Mouse (Mus musculus) embryonic facial prominence, embryonic 14.5 days (tissue): ENCODE measurements around the gene Plaur. TPM values are rescaled to one million over a fixed set of nuclear protein-coding genes. Genes with fewer than 3 reads are reported as not detected.
"Not testable (repeated sequence)": the region's sequence is repeated elsewhere in the genome, so short reads cannot be mapped to it uniquely, and the experiment has no call there.

ENCODE experiments used
- ATAC-seq: fragments of 200-750 bp; cut with Nextera tagmentation; 2 replicates; pipeline ENCODE4 v1.8.0; 2017; ENCODE audit warnings: low read depth, moderate number of reproducible peaks, moderate TSS enrichment
- DNase-seq: peaks from one replicate; pipeline ENCODE4 v3.0.0-alpha.2; 2015; ENCODE audit warnings: low spot score
- H3K27ac ChIP-seq: fragments of 300-500 bp; sonication (generic); replicated peaks from 2 replicates; pipeline ENCODE4 v1.5.1; 2014; ENCODE audit warnings: low read depth, mild to moderate bottlenecking, low read length, moderate library complexity
- H3K27me3 ChIP-seq: fragments of 300-500 bp; sonication (generic); replicated peaks from 2 replicates; pipeline ENCODE4 v1.6.1; 2014; ENCODE audit warnings: low read length; ENCODE audit not compliant: control insufficient read depth, insufficient read depth
- H3K36me3 ChIP-seq: fragments of 300-500 bp; sonication (generic); 2 replicates; pipeline ENCODE4 v1.6.1; 2014; ENCODE audit warnings: low read length, mixed read lengths; ENCODE audit not compliant: control insufficient read depth, insufficient read depth
- H3K4me1 ChIP-seq: fragments of 300-500 bp; sonication (generic); 2 replicates; pipeline ENCODE4 v1.6.1; 2014; ENCODE audit warnings: antibody characterized with exemption, low read length; ENCODE audit not compliant: control insufficient read depth, insufficient read depth
- H3K4me2 ChIP-seq: fragments of 300-500 bp; sonication (generic); 2 replicates; pipeline ENCODE4 v1.6.1; 2014; ENCODE audit warnings: low read depth, mild to moderate bottlenecking, low read length, moderate library complexity, mixed read lengths
- H3K4me3 ChIP-seq: fragments of 300-500 bp; sonication (generic); 2 replicates; pipeline ENCODE4 v1.5.1; 2014; ENCODE audit warnings: low read depth, mild to moderate bottlenecking, low read length
- H3K9ac ChIP-seq: fragments of 300-500 bp; sonication (generic); 2 replicates; pipeline ENCODE4 v1.6.1; 2014; ENCODE audit warnings: low read depth, mild to moderate bottlenecking, low read length, moderate library complexity, mixed read lengths
- H3K9me3 ChIP-seq: fragments of 300-500 bp; sonication (generic); 2 replicates; pipeline ENCODE4 v1.6.1; 2016; ENCODE audit warnings: low read length; ENCODE audit not compliant: control insufficient read depth
- WGBS: fragments of 180-500 bp; shearing (Covaris S2); extraction: QIAGEN DNeasy Blood & Tissue Kit; methylation state at CpG from one replicate; pipeline ENCODE4 v1.1.7; 2014; 5-methylcytosine and 5-hydroxymethylcytosine counted together
- polyA plus RNA-seq: library from polyadenylated mRNA; unstranded; fragments of >200 nt; fragmentation: Nextera tagmentation; extraction: Ambion mirVana; gene quantifications from 2 replicates; pipeline ENCODE4 v1.2.1, GENCODE M21; 2014

Gene Plaur
- polyA plus RNA-seq, 1 experiment from 2014 or later: 12.2 TPM

DNA sequence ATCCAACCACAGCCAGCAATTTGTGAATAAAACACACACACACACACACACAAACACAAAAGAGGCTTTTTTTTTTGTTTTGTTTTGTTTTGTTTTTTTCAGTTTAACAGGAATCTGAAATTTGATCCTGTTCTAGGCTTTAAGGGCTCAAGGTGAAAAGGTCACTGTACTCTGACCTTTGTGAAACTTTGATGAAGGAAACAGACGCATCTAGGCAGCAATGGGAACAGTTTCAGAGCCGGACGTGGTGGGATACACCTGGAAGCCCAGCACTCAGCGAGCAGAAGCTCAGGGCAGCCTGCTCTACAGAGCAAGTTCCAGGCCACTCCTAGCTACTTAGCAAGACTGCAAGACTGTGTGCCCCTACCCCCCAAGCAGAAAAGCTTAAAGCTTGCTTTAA is 42.6 kb downstream of the Plaur start:
- no peak for DNase-seq
- no peak overlapping the region for H3K4me2 ChIP-seq

DNA sequence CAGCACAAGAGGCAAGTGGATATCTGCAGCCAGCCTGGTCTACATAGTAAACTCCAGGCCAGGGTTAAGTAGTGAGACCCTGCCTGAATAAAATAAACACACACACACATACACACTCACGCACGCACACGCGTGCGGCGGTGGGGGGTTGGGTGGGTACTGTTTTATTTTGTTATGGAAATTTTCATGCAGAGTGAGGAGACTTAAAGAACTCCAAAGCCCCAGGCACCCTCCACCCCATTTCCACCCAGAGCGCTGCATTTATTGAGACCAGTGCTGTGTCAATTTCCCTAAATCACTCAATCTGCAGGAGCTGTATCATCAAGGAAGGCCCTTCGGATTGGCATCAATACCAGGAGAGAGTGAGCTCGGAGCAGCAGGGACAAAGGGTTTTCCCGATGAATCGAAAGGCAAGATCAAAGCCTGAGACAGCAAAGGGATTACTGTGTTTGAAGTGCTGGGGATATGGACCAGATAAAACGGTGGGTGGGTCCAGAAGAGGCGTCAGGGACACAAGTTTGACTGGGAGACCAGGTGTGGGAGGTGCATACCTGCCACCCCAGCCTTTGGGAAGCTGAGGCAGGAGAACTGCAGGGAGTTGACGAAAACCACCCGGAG is 43.3 kb downstream of the Plaur start:
- Histone ChIP-seq H3K9me3 (no peaks in the 10 kb centered on the region), H3K36me3 (peaks cover under 1% of the 10 kb centered on the region; the same call in 1 of the 2 replicates), H3K9ac (0 out of 2 replicates have a peak overlapping the region, but pooled peaks have one; percentile 40), H3K27me3 (no peaks in the 10 kb centered on the region; the same call in 1 of the 2 replicates), H3K4me3 (peak overlapping the region; percentile 78; the same call in 1 of the 2 replicates), H3K4me2 (peak overlapping the region; percentile 81), H3K27ac (peak overlapping the region; percentile 100), H3K4me1 (peaks cover 29% of the 10 kb centered on the region)
- ATAC-seq: no peak
- WGBS: 22% methylated on average over 15 of the region's 15 CpGs
- no peak for DNase-seq

More for the DNA sequence above, 42.6 kb downstream of the Plaur start:
- H3K36me3 ChIP-seq: no peaks in the 10 kb centered on the region
- no peak for ATAC-seq
- H3K27ac ChIP-seq: no peak overlapping the region
- WGBS: 13% methylated on average over 4 of the region's 4 CpGs
- no peaks in the 10 kb centered on the region for H3K9me3 ChIP-seq
- no peak overlapping the region for H3K9ac ChIP-seq
- no peak overlapping the region for H3K4me3 ChIP-seq
- peaks cover 29% of the 10 kb centered on the region for H3K4me1 ChIP-seq
- no peaks in the 10 kb centered on the region; the same call in none of the 2 replicates for H3K27me3 ChIP-seq

DNA sequence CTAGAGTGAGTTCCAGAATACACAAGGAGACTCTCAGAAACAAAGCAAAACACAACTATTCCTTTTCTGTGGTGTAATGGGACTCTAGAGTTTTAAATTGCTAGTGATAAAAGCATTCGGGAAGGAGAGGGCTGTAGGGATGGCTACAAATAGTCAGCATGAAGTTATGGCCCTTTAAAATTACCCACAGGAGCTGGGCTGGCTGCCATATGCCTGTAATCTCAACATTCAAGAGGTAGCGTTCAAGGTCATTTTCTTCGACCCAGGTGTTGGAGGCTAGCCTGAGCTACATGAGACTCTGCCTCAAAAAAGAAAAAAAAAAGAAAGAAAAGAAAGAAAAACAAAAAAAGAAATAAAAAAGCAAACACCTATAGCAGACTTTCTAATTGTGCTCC is 43.8 kb downstream of the Plaur start:
- H3K36me3 ChIP-seq: peaks cover 5% of the 10 kb centered on the region
- H3K4me3 ChIP-seq: peak overlapping the region; percentile 78
- DNase-seq (no peak), ATAC-seq (no peak)
- H3K9ac ChIP-seq: peak overlapping the region; percentile 97
- 9% methylated on average over 3 of the region's 3 CpGs for WGBS
- no peaks in the 10 kb centered on the region for H3K27me3 ChIP-seq
- peak overlapping the region; percentile 100 for H3K27ac ChIP-seq
- no peaks in the 10 kb centered on the region for H3K9me3 ChIP-seq
- peak overlapping the region; percentile 81 for H3K4me2 ChIP-seq
- peaks cover 29% of the 10 kb centered on the region for H3K4me1 ChIP-seq

DNA sequence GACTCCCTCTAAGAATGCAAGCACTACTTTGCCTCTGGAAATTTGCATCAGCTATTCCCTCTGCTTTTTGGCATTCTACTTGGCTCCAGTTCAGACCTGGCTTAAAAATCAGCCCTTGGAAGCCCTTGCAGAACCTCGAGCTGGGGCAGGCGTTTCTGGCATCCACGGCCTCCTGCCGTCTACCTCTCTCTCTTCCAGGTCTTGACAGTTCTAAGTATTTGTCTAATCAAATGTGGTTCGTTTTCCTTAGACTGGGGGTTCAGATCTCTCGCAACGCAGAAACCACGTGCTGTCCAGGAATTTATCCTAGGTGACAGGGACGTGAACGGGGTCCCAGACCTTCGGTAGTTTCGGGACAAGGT is 44.2 kb downstream of the Plaur start:
- ATAC-seq (peak; percentile 26; the same call in 1 of the 2 replicates), DNase-seq (peak; percentile 87)
- Histone ChIP-seq H3K9ac (peak overlapping the region; percentile 97), H3K4me3 (peak overlapping the region; percentile 78), H3K4me2 (peak overlapping the region; percentile 81), H3K27ac (peak overlapping the region; percentile 100), H3K36me3 (peaks cover 9% of the 10 kb centered on the region), H3K9me3 (no peaks in the 10 kb centered on the region), H3K4me1 (peaks cover 29% of the 10 kb centered on the region), H3K27me3 (no peaks in the 10 kb centered on the region)
- 0% methylated on average over 12 of the region's 12 CpGs for WGBS

DNA sequence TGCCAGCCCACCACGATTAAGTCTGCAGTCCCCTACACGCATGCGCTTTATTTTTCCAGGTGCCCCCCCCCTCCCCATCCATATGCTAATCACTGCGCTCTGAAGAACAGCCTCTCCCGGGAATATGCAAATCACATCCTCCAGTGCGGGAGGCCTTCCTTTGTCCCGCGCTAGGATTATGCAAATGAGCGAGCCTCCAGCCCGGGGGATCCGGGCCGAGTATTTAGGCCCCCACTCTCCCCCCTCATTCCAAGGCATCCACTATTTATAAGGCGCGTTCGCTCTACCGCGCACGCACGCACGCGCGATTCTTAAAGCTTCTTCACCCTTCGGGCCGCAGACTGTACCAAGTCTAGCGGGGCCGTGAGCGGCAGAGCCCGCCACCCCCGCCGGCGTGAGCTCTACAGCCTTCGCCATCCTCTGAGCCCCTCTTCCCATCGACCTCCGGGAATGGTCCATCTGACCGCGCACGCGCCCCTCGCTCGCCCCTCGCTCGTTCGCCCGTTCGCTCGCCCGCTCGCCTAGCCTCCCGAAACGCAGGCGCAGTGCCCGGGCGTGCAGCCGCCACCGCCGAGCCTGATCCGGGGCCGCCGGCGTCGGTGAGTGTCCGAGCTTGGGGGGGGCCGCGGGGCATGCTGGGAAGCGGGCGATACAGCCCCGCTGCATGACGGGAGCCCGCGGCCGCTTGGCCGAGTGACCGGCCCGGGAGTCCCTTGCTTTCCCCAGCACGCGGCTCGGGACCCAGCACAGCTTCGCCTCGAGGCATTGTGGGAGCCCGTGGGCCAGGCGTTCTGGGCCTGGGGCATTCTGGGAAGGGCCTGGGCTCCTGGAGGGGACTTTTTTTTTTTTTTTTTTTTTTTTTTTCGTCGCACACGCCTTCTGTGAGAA is 44.8 kb downstream of the Plaur start, which contains the start of gene Zfp428:
Gene Zfp428, plus strand, starts transcription at position 169 of the 888 bp plus-strand sequence.
- H3K4me2 ChIP-seq: peak within 1 kb of the TSS; percentile 81
- peak within 1 kb of the TSS; percentile 100 for H3K27ac ChIP-seq
- ATAC-seq (peak; percentile 92), DNase-seq (peak; percentile 97)
- H3K4me3 ChIP-seq: peak within 1 kb of the TSS; percentile 78
- under 1% methylated on average over 62 of the region's 84 CpGs for WGBS
- no peaks in the 10 kb centered on the region for H3K27me3 ChIP-seq
- H3K9me3 ChIP-seq: no peaks in the 10 kb centered on the region
- H3K36me3 ChIP-seq: peaks cover 14% of the 10 kb centered on the region
- H3K9ac ChIP-seq: peak within 1 kb of the TSS; percentile 97
- H3K4me1 ChIP-seq: peaks cover 29% of the 10 kb centered on the region

DNA sequence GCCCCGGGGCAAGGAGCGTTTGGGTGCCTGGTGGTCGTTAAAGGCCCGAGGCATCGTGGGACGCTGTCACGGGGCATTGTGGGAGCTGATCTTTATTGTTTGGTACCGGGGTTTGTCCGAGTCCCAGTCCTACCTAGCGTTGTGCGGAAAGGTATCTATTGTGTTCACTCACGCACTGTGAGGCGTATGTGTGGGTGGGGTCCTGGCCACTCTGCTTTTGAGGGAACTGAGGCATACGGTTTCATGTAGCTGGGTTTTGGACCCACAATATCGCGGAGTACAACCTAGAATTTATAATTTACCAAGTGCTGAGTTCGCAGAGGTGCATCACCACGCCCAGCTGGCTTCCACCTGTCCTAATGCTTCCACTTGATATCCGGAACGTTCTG is 45.4 kb downstream of the Plaur start:
- peaks cover 29% of the 10 kb centered on the region for H3K4me1 ChIP-seq
- H3K4me2 ChIP-seq: peak overlapping the region; percentile 81
- WGBS: 2% methylated on average over 20 of the region's 20 CpGs
- H3K36me3 ChIP-seq: peaks cover 16% of the 10 kb centered on the region
- no peaks in the 10 kb centered on the region for H3K27me3 ChIP-seq
- DNase-seq: no peak
- H3K27ac ChIP-seq: peak overlapping the region; percentile 100
- H3K4me3 ChIP-seq: peak overlapping the region; percentile 78
- peak; percentile 12; the same call in 1 of the 2 replicates for ATAC-seq
- peak overlapping the region; percentile 97 for H3K9ac ChIP-seq
- no peaks in the 10 kb centered on the region for H3K9me3 ChIP-seq

DNA sequence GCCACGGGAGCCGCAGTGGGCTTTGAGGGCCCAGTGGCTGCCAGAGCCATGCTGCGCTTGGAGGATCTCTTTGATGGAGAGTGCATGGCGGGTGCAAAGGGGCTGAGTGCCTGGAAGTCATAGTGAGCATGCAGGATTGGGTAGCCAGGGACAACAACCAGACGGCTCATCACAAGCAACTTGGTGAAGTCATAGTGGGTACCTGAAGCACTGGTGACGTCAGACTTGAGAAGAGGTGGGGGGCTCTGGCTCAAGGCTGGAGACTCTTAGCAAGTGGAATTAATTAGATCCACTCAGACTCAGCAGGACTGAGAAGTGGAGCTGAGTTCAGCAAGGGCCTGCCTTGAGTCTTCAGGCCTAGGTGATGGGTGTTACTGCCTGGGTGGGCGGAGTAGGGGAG is 50.1 kb downstream of the Plaur start, which contains the start of gene AC161166.1:
Gene AC161166.1, minus strand, starts transcription at position 101 of the 400 bp plus-strand sequence.
- Histone ChIP-seq H3K4me3 (no peak within 1 kb of the TSS), H3K27ac (no peak within 1 kb of the TSS), H3K9ac (no peak within 1 kb of the TSS), H3K36me3 (peaks cover 37% of the 10 kb centered on the region), H3K4me2 (no peak within 1 kb of the TSS), H3K4me1 (peaks cover 11% of the 10 kb centered on the region; the same call in 1 of the 2 replicates), H3K27me3 (no peaks in the 10 kb centered on the region), H3K9me3 (no peaks in the 10 kb centered on the region)
- WGBS: 86% methylated on average over 7 of the region's 7 CpGs
- no peak for ATAC-seq
- DNase-seq: no peak

DNA sequence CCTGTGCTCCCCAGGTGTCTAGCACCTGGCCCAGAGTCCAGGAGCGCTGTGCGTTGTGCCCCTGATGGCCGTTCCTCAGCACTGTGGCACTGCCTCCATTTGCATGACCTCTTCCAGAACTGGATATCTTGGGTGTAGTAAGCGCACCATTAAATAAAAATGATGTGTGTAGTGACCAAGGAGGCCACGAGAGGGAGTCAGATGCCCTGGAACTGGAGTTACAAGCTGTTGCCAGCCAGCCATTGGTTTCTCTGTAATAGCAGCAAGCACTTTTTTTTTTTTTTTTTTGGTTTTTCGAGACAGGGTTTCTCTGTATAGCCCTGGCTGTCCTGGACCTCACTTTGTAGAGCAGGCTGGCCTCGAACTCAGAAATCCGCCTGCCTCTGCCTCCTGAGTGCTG is 54.0 kb downstream of the Plaur start:
- WGBS: 75% methylated on average over 8 of the region's 8 CpGs
- H3K4me1 ChIP-seq, H3K4me2 ChIP-seq, H3K4me3 ChIP-seq, ATAC-seq, H3K9me3 ChIP-seq, DNase-seq, H3K9ac ChIP-seq, H3K27ac ChIP-seq, H3K27me3 ChIP-seq: not testable (repeated sequence)
- H3K36me3 ChIP-seq: peaks cover 29% of the 10 kb centered on the region
